Mouse (Mus musculus) cerebellum, adult 11 months (tissue): ENCODE results near the gene Ptpn14.

Source experiments
- DNase-seq: peaks from one replicate; pipeline ENCODE4 v3.0.0; 2022

Ptpn14 gene

DNA sequence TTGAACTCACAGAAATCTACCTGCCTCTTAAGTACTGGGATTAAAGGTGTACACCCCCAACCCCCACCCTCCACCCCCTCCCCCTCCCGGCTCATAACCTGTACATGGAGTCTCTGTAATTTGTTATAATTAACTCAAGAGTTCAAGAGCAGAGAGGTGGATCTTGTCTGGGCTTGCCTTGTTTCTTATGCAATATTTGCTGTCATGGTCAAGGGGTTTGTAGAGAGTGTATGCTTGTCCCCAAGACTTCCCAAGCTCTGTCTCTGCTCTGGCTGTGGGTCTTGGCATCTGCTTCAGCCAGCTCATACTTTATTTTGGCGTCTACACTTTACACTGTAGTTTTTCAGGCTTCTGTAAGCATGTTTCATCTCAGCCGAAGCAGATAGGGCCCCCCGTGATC lies 86.3 kb downstream of the Ptpn14 start:
- DNase-seq, result no peak

GRCm38 (mm10) chr1:189817089-189817488 lies 89.0 kb downstream of the Ptpn14 start:
- DNase-seq, result no peak

DNA sequence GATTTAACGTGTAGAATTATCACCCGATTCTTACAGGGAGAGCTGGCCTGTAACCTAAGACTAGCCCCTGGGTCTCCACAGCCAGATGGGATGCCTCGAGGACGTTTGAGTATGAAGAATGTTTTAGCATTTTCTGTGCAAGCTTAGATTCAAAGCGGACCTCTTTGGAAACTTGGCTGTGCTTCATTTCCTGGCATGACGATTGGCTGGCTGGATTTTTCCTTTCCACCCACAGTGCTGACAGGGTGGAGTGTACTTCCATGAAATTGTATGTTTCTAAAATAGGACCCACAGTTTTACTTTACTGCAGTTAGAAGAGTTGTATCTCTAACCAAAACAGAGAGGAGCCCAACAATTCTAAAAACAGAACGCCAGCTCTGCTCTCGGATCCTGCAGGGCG lies 89.7 kb downstream of the Ptpn14 start:
- DNase-seq, result no peak

GRCm38 (mm10) chr1:189820111-189820510 lies 92.0 kb downstream of the Ptpn14 start:
- no peak for DNase-seq

DNA sequence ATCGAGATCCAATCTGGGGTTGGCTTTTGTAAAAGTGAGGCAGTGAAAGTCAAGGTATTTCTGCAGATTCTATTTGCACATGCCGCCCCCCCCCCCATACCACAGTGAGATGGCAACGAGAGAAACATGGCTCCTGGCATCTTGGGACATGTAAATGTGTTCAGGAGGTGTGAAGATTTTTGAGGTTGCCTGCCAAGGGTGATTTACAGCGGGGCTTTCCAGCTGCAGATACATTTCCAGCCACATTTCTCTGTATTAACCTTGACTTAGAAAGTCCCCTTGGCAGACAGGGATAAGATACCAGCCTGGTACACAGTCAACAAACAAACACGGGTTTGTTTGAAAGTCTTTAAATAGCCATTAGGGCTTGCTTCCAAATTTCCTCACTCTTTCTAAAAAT lies 96.4 kb downstream of the Ptpn14 start:
- no peak for DNase-seq

DNA sequence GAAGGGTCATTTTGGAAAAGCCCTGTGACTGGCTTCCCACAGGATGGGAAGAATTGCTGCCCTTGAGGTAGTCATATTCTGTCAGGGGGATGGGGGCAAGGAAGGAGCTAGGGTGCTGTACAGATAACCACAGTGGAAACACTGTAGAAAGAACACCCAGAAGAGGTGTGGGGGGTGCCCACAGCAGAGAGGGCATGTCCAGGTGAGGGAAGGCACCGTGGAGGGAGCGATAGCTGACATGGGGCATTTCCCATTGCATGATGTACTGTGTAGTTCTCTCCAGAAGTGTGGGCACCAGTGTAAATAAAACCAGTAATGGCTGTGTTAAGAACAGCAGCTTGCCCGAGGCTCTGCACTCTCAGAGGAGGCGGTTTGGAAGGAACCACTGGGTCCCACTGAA lies 102.3 kb downstream of the Ptpn14 start:
- DNase-seq, result no peak

- no peak for DNase-seq
Measured at GRCm38 (mm10) chr1:189830797-189831232, 102.7 kb downstream of the Ptpn14 start.

DNA sequence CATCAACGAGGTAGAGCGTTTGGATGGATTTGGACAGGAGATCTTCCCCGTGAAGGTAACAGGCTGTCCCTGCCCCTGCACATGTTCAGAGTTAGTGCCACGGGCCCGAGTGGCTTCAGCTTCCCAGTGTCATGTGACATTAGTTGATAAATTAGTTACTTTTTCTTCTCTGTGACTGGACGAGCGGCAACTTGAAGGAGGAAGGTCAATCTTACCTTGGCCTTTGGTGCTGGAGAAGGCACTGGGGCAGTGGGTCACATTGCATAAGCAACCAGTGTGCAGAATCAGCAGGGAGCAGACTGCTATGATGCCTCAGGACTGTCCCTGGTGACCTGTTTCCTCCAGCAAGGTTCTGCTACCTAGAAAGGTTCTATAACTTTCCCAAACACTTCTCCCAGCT lies 105.3 kb downstream of the Ptpn14 start:
- DNase-seq, result no peak

DNA sequence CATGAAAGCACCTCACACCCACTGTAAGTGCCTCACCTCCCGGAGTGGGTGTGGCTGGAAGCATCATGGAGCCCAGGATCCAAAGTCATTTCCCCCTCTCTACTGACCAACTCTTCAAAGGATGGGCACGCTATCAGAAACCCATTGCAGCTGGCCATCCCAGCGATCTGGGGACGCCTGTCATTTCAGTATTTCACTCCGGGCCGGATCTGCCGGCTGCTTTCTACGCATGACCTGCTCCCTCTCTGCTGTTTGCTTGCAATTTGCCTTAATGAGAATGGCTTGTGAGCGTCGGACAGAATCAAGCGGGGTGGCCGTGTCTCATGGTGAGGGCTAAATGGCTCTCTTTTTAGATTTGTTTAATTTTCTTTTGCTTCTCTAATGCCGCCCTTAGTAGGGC lies 106.1 kb downstream of the Ptpn14 start:
- DNase-seq, result no peak

DNA sequence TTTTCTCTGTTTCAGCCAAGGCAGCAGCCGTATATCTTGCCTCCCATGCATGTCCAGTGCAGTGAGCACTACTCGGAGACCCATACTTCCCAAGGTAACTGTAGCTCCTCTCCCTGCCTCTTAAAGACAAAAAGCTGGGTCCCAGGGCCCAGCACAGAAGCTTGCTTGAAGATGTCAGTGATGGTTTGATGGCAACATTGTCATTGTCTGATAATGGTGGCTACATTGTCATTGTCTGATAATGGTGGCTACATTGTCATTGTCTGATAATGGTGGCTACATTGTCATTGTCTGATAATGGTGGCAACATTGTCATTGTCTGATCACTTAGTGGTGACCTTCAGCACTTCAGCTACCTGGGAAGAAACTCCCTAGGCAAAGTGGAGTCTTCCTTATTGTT lies 118.3 kb downstream of the Ptpn14 start:
- no peak for DNase-seq

GRCm38 (mm10) chr1:189849550-189849949 lies 121.5 kb downstream of the Ptpn14 start:
- no peak for DNase-seq

- no peak for DNase-seq
Measured at GRCm38 (mm10) chr1:189852051-189852450, 124.0 kb downstream of the Ptpn14 start.

DNA sequence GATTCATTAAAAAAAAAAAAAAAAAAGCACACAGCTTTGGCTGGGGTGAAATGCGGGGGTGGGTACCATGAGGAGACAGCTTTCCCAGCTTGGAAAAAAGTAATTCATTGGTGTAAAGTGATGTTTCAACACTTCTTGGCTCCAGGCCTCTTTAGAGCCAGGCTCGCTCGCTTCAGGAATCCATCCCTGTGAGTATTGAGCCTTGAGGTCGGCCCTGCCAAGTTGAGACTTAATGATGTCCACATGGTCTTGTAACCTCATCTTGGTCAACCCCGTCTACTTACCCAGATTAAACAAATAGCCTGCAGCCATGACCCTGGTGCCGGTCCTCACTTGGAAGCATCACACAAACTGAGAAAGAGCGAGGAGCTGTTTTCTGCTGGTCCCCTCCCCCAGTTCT lies 124.4 kb downstream of the Ptpn14 start:
- DNase-seq, result no peak

GRCm38 (mm10) chr1:189854646-189855045 lies 126.6 kb downstream of the Ptpn14 start:
- no peak for DNase-seq

GRCm38 (mm10) chr1:189855739-189856138 lies 127.7 kb downstream of the Ptpn14 start:
- no peak for DNase-seq

GRCm38 (mm10) chr1:189858377-189858776 lies 130.3 kb downstream of the Ptpn14 start:
- no peak for DNase-seq

- no peak for DNase-seq
Measured at GRCm38 (mm10) chr1:189860112-189860941, 132.3 kb downstream of the Ptpn14 start.

- no peak for DNase-seq
Measured at GRCm38 (mm10) chr1:189860942-189861315, 132.9 kb downstream of the Ptpn14 start.

DNA sequence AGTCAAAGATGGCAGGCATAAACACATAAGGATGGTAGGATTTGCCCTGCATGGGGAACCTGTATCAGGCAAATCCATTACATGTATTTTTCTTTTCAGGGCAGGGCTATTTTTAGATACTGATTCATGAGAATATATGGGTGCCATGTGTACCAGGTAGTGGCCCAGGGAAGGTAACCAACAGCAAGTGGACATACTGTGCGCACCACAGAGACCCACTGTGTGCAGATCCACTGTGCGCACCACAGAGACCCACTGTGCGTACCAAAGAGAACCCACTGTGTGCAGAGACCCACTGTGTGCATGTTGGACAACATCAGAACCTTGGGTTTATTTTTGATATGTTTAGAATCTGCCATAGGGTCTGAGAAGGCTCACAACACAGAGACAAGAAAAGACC lies 135.7 kb downstream of the Ptpn14 start:
- no peak for DNase-seq

GRCm38 (mm10) chr1:189864301-189864700 lies 136.2 kb downstream of the Ptpn14 start:
- no peak for DNase-seq

DNA sequence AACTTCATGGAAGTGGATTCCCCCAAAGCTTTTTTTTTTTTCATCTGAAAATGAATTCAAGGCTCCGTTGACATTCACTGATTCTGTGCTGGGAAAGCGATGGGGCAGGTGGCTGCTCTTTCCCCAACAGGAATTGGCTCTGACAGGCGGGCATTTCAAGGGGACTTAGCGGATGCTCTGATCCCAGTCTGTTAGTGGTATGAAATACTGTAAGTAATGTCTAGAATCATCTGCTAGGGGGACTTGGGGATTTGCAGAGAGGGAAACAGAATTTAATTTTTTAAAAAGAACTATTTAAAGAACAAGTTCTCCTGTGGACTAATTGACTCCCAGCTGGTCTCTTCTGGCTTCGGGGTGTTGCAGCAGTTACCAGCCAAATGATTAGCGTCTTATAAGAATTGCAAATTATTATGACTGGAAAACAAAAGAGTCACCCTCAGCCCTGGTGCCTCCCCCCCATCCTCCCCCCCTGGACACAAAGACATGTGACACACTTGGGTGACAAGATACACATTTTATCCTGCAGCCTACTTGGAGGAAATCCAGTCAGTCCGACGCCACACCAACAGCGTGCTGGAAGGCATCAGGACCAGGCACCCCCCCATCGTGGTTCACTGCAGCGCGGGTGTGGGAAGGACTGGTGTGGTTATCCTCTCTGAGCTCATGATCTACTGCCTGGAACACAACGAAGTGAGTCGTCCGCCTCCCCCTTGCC lies 136.9 kb downstream of the Ptpn14 start:
- no peak for DNase-seq

GRCm38 (mm10) chr1:189866621-189867020 lies 138.6 kb downstream of the Ptpn14 start:
- no peak for DNase-seq

- DNase-seq, result no peak
Measured at GRCm38 (mm10) chr1:189867034-189867433, 139.0 kb downstream of the Ptpn14 start.

GRCm38 (mm10) chr1:189867497-189867896 lies 139.4 kb downstream of the Ptpn14 start:
- no peak for DNase-seq
